9 mouse cellular contexts compared by ENCODE assay signal in genomic region chr1:55736054-55736740, GRCm38 (mm10).
DNase-seq lines count a peak whose midpoint lies in the region; ATAC-seq and TF ChIP-seq lines count a peak whose summit lies in the region.
"Had no signal": no experiment of that assay in that cellular context is flagged by ENCODE, and none has a peak within 500 bp of the region (broad histone marks: within the 10 kb centered on the region; RNA-seq: fewer than 3 reads in every experiment).

No protein-coding gene starts in this region.

- DNase-seq in MEL (ENCODE audit: low read depth, low spot score): peak; percentile 14
- DNase-seq in cerebellum, adult 11 months: peak; percentile 51
- DNase-seq in forebrain, postnatal 0 days: peak; percentile 88
- peak; percentile 74 for DNase-seq in layer of hippocampus, adult 9-10 months (ENCODE audit: low spot score)
- peak; percentile 88 for DNase-seq in lung, postnatal 36 days
- DNase-seq in right cerebral cortex, adult 18-20 months: peak; percentile 83
- DNase-seq in urinary bladder, postnatal 14 days (ENCODE audit: low spot score): peak; percentile 88

- no peaks in the 10 kb centered on the region for H3K79me2 ChIP-seq in MEL (ENCODE audit: control insufficient read depth, insufficient read depth, low read length, poor library complexity)

- peak; percentile 15 to 56 (median 40); a peak in 5 of 6 replicates for TF ChIP-seq CTCF in MEL (IDR thresholded peaks at IDR 0.05 in 2 of 3, conservative IDR thresholded peaks at IDR 0.05 in 1 of 3; ENCODE audit: control insufficient read depth in 1 of 3, insufficient read depth in 1 of 3, low read depth in 2 of 3, low read length in 3 of 3, poor library complexity in 1 of 3, severe bottlenecking in 1 of 3)
- peak; percentile 90 for TF ChIP-seq CTCF in forebrain, postnatal 0 days (IDR thresholded peaks at IDR 0.05; ENCODE audit: low read depth)

- no peak overlapping the region for H3K4me2 ChIP-seq in forebrain, postnatal 0 days (ENCODE audit: low read depth)
- no peak overlapping the region for H3K4me2 ChIP-seq in hindbrain, embryonic 12.5 days (replicated peaks)
- H3K4me2 ChIP-seq: limb, embryonic 13.5 days had no signal

- H3K27me3 ChIP-seq in MEL (ENCODE audit: control insufficient read depth in 1 of 2, insufficient read depth in 2 of 2, low read length in 2 of 2): no peaks in the 10 kb centered on the region
- H3K27me3 ChIP-seq in forebrain, postnatal 0 days (ENCODE audit: insufficient read depth, low read length): no peaks in the 10 kb centered on the region
- H3K27me3 ChIP-seq in hindbrain, embryonic 12.5 days: peaks cover 7% of the 10 kb centered on the region; the same call in 1 of the 2 replicates

- peak; percentile 33 for TF ChIP-seq RAD21 in MEL (IDR thresholded peaks at IDR 0.05; ENCODE audit: low read depth, low read length)

- H3K4me3 ChIP-seq in MEL (ENCODE audit: control insufficient read depth in 1 of 2, insufficient read depth in 1 of 2, low read depth in 2 of 2, low read length in 2 of 2): no peak overlapping the region
- no peak overlapping the region for H3K4me3 ChIP-seq in forebrain, postnatal 0 days (ENCODE audit: low read depth, low read length)
- no peak overlapping the region for H3K4me3 ChIP-seq in hindbrain, embryonic 12.5 days
- H3K4me3 ChIP-seq: limb, embryonic 13.5 days had no signal

- no peaks in the 10 kb centered on the region for H3K36me3 ChIP-seq in MEL (ENCODE audit: control insufficient read depth in 1 of 2, insufficient read depth in 2 of 2, low read length in 2 of 2)
- 0 out of 2 replicates have a peak, but pooled peaks cover 5% of the 10 kb centered on the region for H3K36me3 ChIP-seq in forebrain, postnatal 0 days (ENCODE audit: insufficient read depth)
- no peaks in the 10 kb centered on the region for H3K36me3 ChIP-seq in hindbrain, embryonic 12.5 days
- H3K36me3 ChIP-seq: limb, embryonic 13.5 days had no signal

- H3K9me3 ChIP-seq in MEL (replicated peaks; ENCODE audit: insufficient read depth, low read length): no peaks in the 10 kb centered on the region
- no peaks in the 10 kb centered on the region for H3K9me3 ChIP-seq in forebrain, postnatal 0 days (ENCODE audit: low read length)
- H3K9me3 ChIP-seq in hindbrain, embryonic 12.5 days (replicated peaks): no peaks in the 10 kb centered on the region
- H3K9me3 ChIP-seq: limb, embryonic 13.5 days had no signal

- peak; percentile 89 for ATAC-seq in forebrain, postnatal 0 days
- peak; percentile 89 for ATAC-seq in hindbrain, embryonic 12.5 days (ENCODE audit: low FRiP score)

- no peak overlapping the region for H3K27ac ChIP-seq in MEL (ENCODE audit: control insufficient read depth, low read depth, low read length)
- no peak overlapping the region for H3K27ac ChIP-seq in forebrain, postnatal 0 days (ENCODE audit: low read depth, low read length)
- no peak overlapping the region for H3K27ac ChIP-seq in hindbrain, embryonic 12.5 days
- H3K27ac ChIP-seq: limb, embryonic 13.5 days had no signal

- WGBS in forebrain, postnatal 0 days: 81% methylated on average over 14 of the region's 14 CpGs
- WGBS in hindbrain, embryonic 12.5 days: 86% methylated on average over 14 of the region's 14 CpGs

- TF ChIP-seq EP300 in MEL (IDR thresholded peaks at IDR 0.05; ENCODE audit: low read depth in 1 of 2, low read length in 2 of 2): no peak

- H3K4me1 ChIP-seq in MEL (ENCODE audit: control insufficient read depth in 1 of 2, insufficient read depth in 2 of 2, low read length in 2 of 2): no peaks in the 10 kb centered on the region
- H3K4me1 ChIP-seq in forebrain, postnatal 0 days (ENCODE audit: insufficient read depth): no peaks in the 10 kb centered on the region
- H3K4me1 ChIP-seq in hindbrain, embryonic 12.5 days: no peaks in the 10 kb centered on the region

- TF ChIP-seq POLR2A in MEL (IDR thresholded peaks at IDR 0.05; ENCODE audit: control insufficient read depth in 1 of 2, insufficient read depth in 1 of 2, low read depth in 1 of 2, low read length in 2 of 2, poor library complexity in 1 of 2): no peak

- H3K9ac ChIP-seq in MEL (ENCODE audit: control insufficient read depth, low read depth, low read length, poor library complexity, severe bottlenecking): no peak overlapping the region
- H3K9ac ChIP-seq in forebrain, postnatal 0 days: no peak overlapping the region
- no peak overlapping the region for H3K9ac ChIP-seq in hindbrain, embryonic 12.5 days
- H3K9ac ChIP-seq: limb, embryonic 13.5 days had no signal

TF ChIP-seq in MEL, 35 proteins besides CTCF, POLR2A, EP300 and RAD21:
- peak; percentile 43 for TF ChIP-seq SMC3 (IDR thresholded peaks at IDR 0.05; ENCODE audit: low read depth, low read length)
- TF ChIP-seq MYC (IDR thresholded peaks at IDR 0.05; ENCODE audit: low read depth, low read length): no peak
- no peak for TF ChIP-seq USF1 (IDR thresholded peaks at IDR 0.05; ENCODE audit: low read depth, low read length)
- TF ChIP-seq TCF12 (IDR thresholded peaks at IDR 0.05; ENCODE audit: low read depth, low read length): no peak
- TF ChIP-seq MAX (IDR thresholded peaks at IDR 0.05; ENCODE audit: low read length): no peak

Comparison
In these comparisons a context has a peak if more than half of its experiments do, and no peak if none do; other contexts are left out.
1. DNase-seq: peak in every context shown above with its lines; median percentile 88 in forebrain, postnatal 0 days; 88 in lung, postnatal 36 days; 88 in urinary bladder, postnatal 14 days; 83 in right cerebral cortex, adult 18-20 months; 74 in layer of hippocampus, adult 9-10 months; 51 in cerebellum, adult 11 months; 14 in MEL.